Mouse (Mus musculus): ENCODE data around the gene Gm16513. TPM values are rescaled to one million over a fixed set of nuclear protein-coding genes. Genes with fewer than 3 reads are reported as not detected.
"Not testable (repeated sequence)": the region's sequence is repeated elsewhere in the genome, so short reads cannot be mapped to it uniquely, and the experiment has no call there.

Gm16513 gene
- not detected in 2 replicates for polyA plus RNA-seq (2014; fragmentation: Nextera tagmentation; extraction: Ambion mirVana)

GRCm38 (mm10) chr5:95182324-95182723 is at the start of gene Gm16513:
Gene Gm16513 (plus strand): TSS chr5:95182624.
- not testable (repeated sequence) for H3K4me2 ChIP-seq (ENCODE audit: low read depth, low read length, severe bottlenecking); H3K9ac ChIP-seq (ENCODE audit: low read length); H3K9me3 ChIP-seq (ENCODE audit: control insufficient read depth, low read length); DNase-seq (ENCODE audit: low spot score); H3K27ac ChIP-seq (ENCODE audit: low read depth, low read length); H3K27me3 ChIP-seq (ENCODE audit: control insufficient read depth, insufficient read depth, low read length); H3K4me3 ChIP-seq (ENCODE audit: low read depth, low read length); ATAC-seq (replicated peaks; ENCODE audit: low FRiP score); H3K36me3 ChIP-seq (ENCODE audit: control insufficient read depth, insufficient read depth, low read length); H3K4me1 ChIP-seq (replicated peaks; ENCODE audit: control insufficient read depth, insufficient read depth, low read length)
- no CpG with 5 or more reads among the region's 1 CpGs for WGBS

Other genes with a start within 250 kb of the Gm16513 start
- not detected in 2 replicates for gene Gm6367, start 194.0 kb upstream of the Gm16513 start, polyA plus RNA-seq (2014; fragmentation: Nextera tagmentation; extraction: Ambion mirVana)
- not detected in 2 replicates for gene Gm7942, start 75.7 kb upstream of the Gm16513 start, polyA plus RNA-seq (2014; fragmentation: Nextera tagmentation; extraction: Ambion mirVana)
- not detected in 2 replicates for gene Gm10424, start 90.1 kb downstream of the Gm16513 start, polyA plus RNA-seq (2014; fragmentation: Nextera tagmentation; extraction: Ambion mirVana)
- not detected in 2 replicates for gene Gm3259, start 123.3 kb downstream of the Gm16513 start, polyA plus RNA-seq (2014; fragmentation: Nextera tagmentation; extraction: Ambion mirVana)